Mouse (Mus musculus) ZHBTc4 (cell line): Measurements from ENCODE around the gene Tyr.

ENCODE experiments used
- DNase-seq: peaks from one replicate; pipeline ENCODE4 v3.0.0-alpha.2; 2011; ENCODE audit warnings: low read depth, low spot score

The Tyr gene

DNA sequence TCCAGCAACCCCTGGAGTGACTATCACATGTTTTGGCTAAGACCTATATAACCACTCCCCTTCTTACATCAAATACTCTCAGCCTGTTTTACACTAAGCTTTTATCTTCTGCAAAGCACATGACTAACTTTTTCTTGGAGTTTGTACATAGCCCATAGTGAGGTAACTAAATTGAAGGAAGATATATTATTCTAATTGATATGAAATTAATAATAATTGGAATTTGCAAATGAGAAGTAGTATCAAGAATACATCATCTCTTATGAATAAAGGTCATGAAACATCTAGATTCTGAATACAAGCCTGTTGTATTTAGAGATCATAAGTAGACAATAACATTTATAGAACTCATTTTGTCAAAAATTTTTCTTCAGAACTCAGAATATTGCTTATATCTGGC is at the start of gene Tyr:
Gene Tyr (minus strand): TSS at position 101 of the 400 bp plus-strand sequence.
- DNase-seq, result no peak

DNA sequence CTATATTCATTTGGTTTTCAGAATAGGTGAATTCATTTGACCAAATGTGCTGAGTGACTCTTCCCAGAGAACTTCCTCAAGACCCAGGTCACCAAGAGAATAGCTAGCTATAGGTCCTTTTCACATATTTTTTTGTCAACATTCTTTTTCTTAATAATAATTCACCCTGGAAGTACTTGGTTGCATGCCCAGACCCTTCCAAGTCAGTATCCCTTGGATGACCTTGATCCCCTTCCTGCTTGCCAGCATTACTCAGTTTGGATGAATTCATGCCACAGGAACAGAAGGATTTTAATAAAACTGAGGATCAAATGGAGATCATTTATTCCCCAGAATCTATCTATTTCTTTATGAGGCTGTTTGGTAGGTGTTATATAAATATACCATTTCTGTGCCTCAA is 45.7 kb upstream of the Tyr start:
- no peak for DNase-seq

DNA sequence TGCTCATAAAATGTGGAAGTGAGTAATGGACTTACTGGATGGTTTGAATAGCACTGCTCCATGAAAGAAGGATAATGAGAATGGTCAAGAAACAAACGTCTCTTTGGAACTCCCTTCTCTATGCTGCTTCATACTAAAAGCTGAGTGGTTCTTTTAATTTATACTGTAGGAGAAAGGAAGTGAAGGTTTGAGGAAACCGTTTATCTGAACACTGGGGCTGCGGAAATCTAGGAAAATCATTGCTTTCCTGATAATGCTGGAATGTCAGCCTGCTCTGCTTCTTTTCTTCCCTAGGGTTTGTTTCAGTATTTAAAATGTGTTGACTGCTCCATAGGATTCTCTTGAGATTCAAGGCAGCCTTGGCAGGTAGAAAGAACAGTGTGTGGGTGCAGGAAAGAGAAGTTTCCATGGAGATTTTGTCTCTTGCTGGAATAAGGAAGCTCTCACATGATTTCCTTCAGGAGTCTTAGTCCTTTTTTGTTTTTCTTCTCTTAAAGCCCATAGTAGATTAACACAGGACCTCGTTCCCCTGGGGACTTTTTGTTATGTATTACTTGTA is 891 bp upstream of the Tyr start:
- peak; percentile 5 for DNase-seq

DNA sequence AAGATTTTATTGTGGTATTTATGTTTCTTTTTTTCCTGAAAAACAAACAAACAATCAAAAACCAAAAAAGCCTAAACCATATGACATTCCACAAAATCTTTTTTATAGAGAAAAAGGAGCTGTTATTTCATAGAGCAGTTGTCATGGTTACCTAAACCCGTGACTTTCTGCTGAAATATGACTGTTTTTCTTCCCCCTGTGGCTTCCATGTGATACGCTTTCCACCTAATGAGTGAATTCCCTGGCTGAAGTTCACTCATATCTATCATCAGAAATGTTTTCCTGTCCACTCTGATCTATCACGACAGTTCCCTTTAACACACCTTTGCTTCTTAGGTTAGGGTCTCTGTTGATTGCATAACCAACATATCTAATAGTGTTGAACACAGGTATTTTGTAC is 5.3 kb downstream of the Tyr start:
- DNase-seq, result no peak

DNA sequence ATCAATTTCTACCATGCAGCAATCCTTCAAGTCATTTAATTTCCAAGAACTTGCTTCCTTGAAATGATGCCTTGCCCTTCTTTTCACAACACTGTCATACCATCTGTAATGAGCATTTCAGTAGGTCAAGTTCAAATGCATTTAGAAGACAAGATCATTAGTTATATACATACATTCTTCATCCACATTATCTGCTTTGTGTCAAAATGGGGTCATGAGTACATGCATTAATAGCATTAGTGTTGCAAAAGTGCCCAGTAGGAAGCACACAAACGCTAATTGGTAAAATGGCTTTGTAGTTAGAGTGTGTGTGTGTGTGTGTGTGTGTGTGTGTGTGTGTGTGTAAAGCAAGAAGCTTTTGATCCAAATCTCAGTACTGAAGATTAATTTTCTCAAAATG is 80.0 kb downstream of the Tyr start:
- DNase-seq, result no peak

DNA sequence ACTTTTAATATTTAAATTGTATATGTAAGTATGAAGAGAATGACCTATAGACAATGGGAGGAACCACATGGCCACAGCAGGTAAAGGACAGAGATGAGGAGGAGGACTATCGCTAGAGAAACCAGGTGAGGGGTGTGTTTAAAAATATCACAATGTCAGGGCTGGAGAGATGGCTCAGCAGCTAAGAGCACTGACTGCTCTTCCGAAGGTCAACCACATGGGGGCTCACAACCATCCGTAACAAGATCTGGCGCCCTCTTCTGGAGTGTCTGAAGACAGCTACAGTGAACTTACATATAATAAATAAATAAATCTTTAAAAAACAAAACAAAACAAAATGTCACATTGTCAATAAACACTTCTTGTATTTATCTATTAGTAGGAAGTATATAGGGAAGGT is 81.9 kb downstream of the Tyr start:
- peak; percentile 59 for DNase-seq

DNA sequence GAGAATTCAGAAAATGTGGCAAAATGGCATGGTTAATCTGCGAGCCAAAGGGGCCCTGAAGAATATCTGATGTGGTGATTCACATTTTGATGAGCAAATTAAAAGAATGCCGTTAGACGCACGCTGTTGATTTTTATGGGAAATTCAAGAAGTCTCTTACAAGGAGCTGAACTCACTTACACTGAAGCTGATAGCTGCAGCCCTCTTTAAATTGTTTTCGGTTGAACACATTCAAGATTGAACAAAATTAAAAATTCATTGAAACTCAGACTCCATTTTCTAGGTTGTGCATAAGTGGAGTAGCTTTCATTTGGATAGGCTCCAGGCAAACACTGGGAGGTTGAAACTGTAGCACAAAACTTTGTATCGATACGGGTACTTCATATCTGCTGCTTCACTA is 96.3 kb downstream of the Tyr start:
- no peak for DNase-seq

DNA sequence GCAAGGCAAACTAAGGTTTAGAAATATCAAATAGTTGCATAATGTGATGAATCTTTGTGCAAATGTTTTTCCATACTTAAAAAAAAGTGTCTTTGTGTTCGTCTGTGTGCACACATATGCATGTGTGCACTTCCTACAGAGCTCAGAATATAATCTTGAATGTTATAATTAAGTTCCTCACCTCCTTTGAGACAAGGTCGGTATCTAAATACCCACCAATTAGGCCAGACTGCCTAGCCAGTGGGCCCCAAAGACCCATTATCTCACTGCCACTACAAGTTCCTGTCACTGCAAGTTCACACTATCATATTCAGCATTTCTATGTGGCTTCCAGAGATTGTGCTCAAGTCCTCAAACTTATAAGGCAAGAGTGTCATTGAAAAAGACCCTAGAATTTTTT is 118.4 kb downstream of the Tyr start:
- no peak for DNase-seq
